Mouse (Mus musculus) gastrocnemius, postnatal 10 days (tissue): Measurements from ENCODE around the gene Arf4. TPM values are rescaled to one million over a fixed set of nuclear protein-coding genes. Genes with fewer than 3 reads are reported as not detected.
"Not testable (repeated sequence)": the region's sequence is repeated elsewhere in the genome, so short reads cannot be mapped to it uniquely, and the experiment has no call there.

Source experiments
- DNase-seq: peaks from one replicate; pipeline ENCODE4 v3.0.0; 2021; ENCODE audit warnings: mixed read lengths
- microRNA-seq, 2 experiments: library from miRNA; unstranded; fragments of <30 nt; microRNA quantifications; one replicate each; pipeline ENCODE4 v1.2.0; 2021
- total RNA-seq, 2 experiments: library from RNA; stranded (reverse); gene quantifications; 2 replicates each; pipeline ENCODE4 v1.2.3; 2021

Gene Arf4
- total RNA-seq, 2 experiments from 2014 or later = 90.0 to 126 TPM

- DNase-seq = no peak
Measured at GRCm38 (mm10) chr14:26662016-26662415, 24.1 kb downstream of the Arf4 start.

GRCm38 (mm10) chr14:26662488-26662887 lies 24.6 kb downstream of the Arf4 start:
- DNase-seq = no peak

- no peak for DNase-seq
Measured at GRCm38 (mm10) chr14:26663851-26664250, 26.0 kb downstream of the Arf4 start.

- no peak for DNase-seq
Measured at GRCm38 (mm10) chr14:26667991-26668370, 30.1 kb downstream of the Arf4 start.

- DNase-seq = peak; percentile 43
Measured at GRCm38 (mm10) chr14:26668371-26669291, 30.8 kb downstream of the Arf4 start.

GRCm38 (mm10) chr14:26669292-26670073 lies 31.6 kb downstream of the Arf4 start, which contains the start of gene Pde12:
Pde12 (minus strand) TSS chr14:26669883.
- DNase-seq = peak; percentile 78

GRCm38 (mm10) chr14:26670964-26671363 lies 33.1 kb downstream of the Arf4 start:
- no peak for DNase-seq

- DNase-seq = not testable (repeated sequence)
Measured at GRCm38 (mm10) chr14:26671870-26672615, 34.2 kb downstream of the Arf4 start.

GRCm38 (mm10) chr14:26674476-26675169 lies 36.7 kb downstream of the Arf4 start:
- DNase-seq = not testable (repeated sequence)

- DNase-seq = peak; percentile 43
Measured at GRCm38 (mm10) chr14:26675371-26675770, 37.5 kb downstream of the Arf4 start.

GRCm38 (mm10) chr14:26675791-26676190 lies 37.9 kb downstream of the Arf4 start:
- DNase-seq = no peak

- DNase-seq = no peak
Measured at GRCm38 (mm10) chr14:26690727-26691126, 52.9 kb downstream of the Arf4 start.

GRCm38 (mm10) chr14:26691363-26691762 lies 53.5 kb downstream of the Arf4 start:
- no peak for DNase-seq

GRCm38 (mm10) chr14:26692974-26693373 lies 55.1 kb downstream of the Arf4 start, which contains the start of gene Dnah12:
Dnah12 (plus strand) TSS chr14:26693274.
- DNase-seq = no peak

- DNase-seq = no peak
Measured at GRCm38 (mm10) chr14:26697912-26698311, 60.0 kb downstream of the Arf4 start.

GRCm38 (mm10) chr14:26705246-26705645 lies 67.4 kb downstream of the Arf4 start:
- not testable (repeated sequence) for DNase-seq

Small RNA genes within 50 kb of the gene (microRNA-seq; reads per million reads assigned to microRNA genes)
- 0 to 0.50 reads per million in 2 experiments for gene Mir7672

Other genes with a start within 250 kb of the Arf4 start
- 100 to 1,000 TPM; 111 to 113 TPM for gene Slmap, start 103.1 kb upstream of the Arf4 start, total RNA-seq
- 10 to 100 TPM; 13.9 to 19.1 TPM for gene Dennd6a, start 64.2 kb upstream of the Arf4 start, total RNA-seq
- gene Pde12, start 31.8 kb downstream of the Arf4 start, total RNA-seq = 1 to 10 TPM; 3.3 to 3.6 TPM
- gene Dnah12, start 55.2 kb downstream of the Arf4 start, total RNA-seq = not detected